Mouse (Mus musculus) heart, embryonic 10.5 days (tissue): ENCODE measurements at regions not wholly inside any gene's neighbourhood (a gene's known extent, or its start where the extent isn't known, plus 50 kb on each side); places are given as distances from the start of the nearest gene placed in this dataset.

Experiments used
- DNase-seq: peaks from one replicate; pipeline ENCODE4 v3.0.0-alpha.2; 2017; ENCODE audit warnings: low spot score
- H3K27ac ChIP-seq: fragments of 300-500 bp; sonication (generic); 2 replicates; pipeline ENCODE4 v1.5.1; 2016; ENCODE audit warnings: mild to moderate bottlenecking
- H3K27me3 ChIP-seq: fragments of 300-500 bp; sonication (generic); 2 replicates; pipeline ENCODE4 v1.6.1; 2016; ENCODE audit warnings: mild to moderate bottlenecking; ENCODE audit not compliant: poor library complexity, insufficient read depth, severe bottlenecking
- H3K36me3 ChIP-seq: fragments of 300-500 bp; sonication (generic); 2 replicates; pipeline ENCODE4 v1.6.1; 2016; ENCODE audit warnings: mild to moderate bottlenecking, moderate library complexity
- H3K4me1 ChIP-seq: fragments of 300-500 bp; sonication (generic); 2 replicates; pipeline ENCODE4 v1.6.1; 2016; ENCODE audit warnings: mild to moderate bottlenecking
- H3K4me3 ChIP-seq: fragments of 300-500 bp; sonication (generic); 2 replicates; pipeline ENCODE4 v1.5.1; 2016; ENCODE audit warnings: mild to moderate bottlenecking, moderate library complexity
- H3K9me3 ChIP-seq: fragments of 300-500 bp; sonication (generic); 2 replicates; pipeline ENCODE4 v1.6.1; 2016; ENCODE audit warnings: mild to moderate bottlenecking, moderate library complexity
- WGBS: fragments of 180-500 bp; shearing (Covaris S2); methylation state at CpG from one replicate; pipeline ENCODE4 v1.1.7; 2016; 5-methylcytosine and 5-hydroxymethylcytosine counted together

- H3K4me3 ChIP-seq: no peak overlapping the region
- H3K27ac ChIP-seq: peak overlapping the region; percentile 42; the same call in 1 of the 2 replicates
- peaks cover 51% of the 10 kb centered on the region for H3K4me1 ChIP-seq
- H3K27me3 ChIP-seq: 0 out of 2 replicates have a peak, but pooled peaks cover 5% of the 10 kb centered on the region
- H3K9me3 ChIP-seq: no peaks in the 10 kb centered on the region
- DNase-seq: no peak
- no peaks in the 10 kb centered on the region for H3K36me3 ChIP-seq
- WGBS: 64% methylated on average over 9 of the region's 9 CpGs
These were observed 129.0 kb downstream of the Hmg20a start for GRCm38 (mm10) chr9:56547291-56547977.

GRCm38 (mm10) chr9:56549774-56550173 is 131.4 kb downstream of the Hmg20a start:
- H3K4me1 ChIP-seq: peaks cover 67% of the 10 kb centered on the region

GRCm38 (mm10) chr9:56550178-56550577 is 131.8 kb downstream of the Hmg20a start:
- no peak overlapping the region for H3K27ac ChIP-seq
- DNase-seq: no peak
- H3K4me1 ChIP-seq: peaks cover 63% of the 10 kb centered on the region
- H3K9me3 ChIP-seq: no peaks in the 10 kb centered on the region
- no peak overlapping the region for H3K4me3 ChIP-seq
- WGBS: 35% methylated on average over 4 of the region's 4 CpGs
- H3K36me3 ChIP-seq: no peaks in the 10 kb centered on the region
- H3K27me3 ChIP-seq: 0 out of 2 replicates have a peak, but pooled peaks cover 5% of the 10 kb centered on the region

More at GRCm38 (mm10) chr9:56549774-56550173, 131.4 kb downstream of the Hmg20a start:
- H3K27me3 ChIP-seq: 0 out of 2 replicates have a peak, but pooled peaks cover 5% of the 10 kb centered on the region
- no peaks in the 10 kb centered on the region for H3K36me3 ChIP-seq
- no peak overlapping the region for H3K4me3 ChIP-seq
- WGBS: 47% methylated on average over 8 of the region's 8 CpGs
- no peaks in the 10 kb centered on the region for H3K9me3 ChIP-seq
- 0 out of 2 replicates have a peak overlapping the region, but pooled peaks have one; percentile 17 for H3K27ac ChIP-seq
- DNase-seq: no peak

GRCm38 (mm10) chr9:56551376-56552186 is 133.2 kb downstream of the Hmg20a start:
- peak overlapping the region; percentile 72; the same call in 1 of the 2 replicates for H3K27ac ChIP-seq
- WGBS: 50% methylated on average over 11 of the region's 11 CpGs
- DNase-seq: no peak

GRCm38 (mm10) chr9:56552187-56552686 is 133.8 kb downstream of the Hmg20a start:
- H3K4me1 ChIP-seq: peaks cover 56% of the 10 kb centered on the region
- WGBS: 49% methylated on average over 6 of the region's 6 CpGs
- 0 out of 2 replicates have a peak, but pooled peaks cover 7% of the 10 kb centered on the region for H3K27me3 ChIP-seq
- DNase-seq: no peak
- H3K4me3 ChIP-seq: no peak overlapping the region
- H3K9me3 ChIP-seq: no peaks in the 10 kb centered on the region
- no peaks in the 10 kb centered on the region for H3K36me3 ChIP-seq
- peak overlapping the region; percentile 72 for H3K27ac ChIP-seq

More at GRCm38 (mm10) chr9:56551376-56552186, 133.2 kb downstream of the Hmg20a start:
- Histone ChIP-seq H3K36me3 (no peaks in the 10 kb centered on the region), H3K4me1 (peaks cover 53% of the 10 kb centered on the region), H3K9me3 (no peaks in the 10 kb centered on the region), H3K4me3 (no peak overlapping the region), H3K27me3 (0 out of 2 replicates have a peak, but pooled peaks cover 5% of the 10 kb centered on the region)

- H3K27ac ChIP-seq: peak overlapping the region; percentile 72; the same call in 1 of the 2 replicates
- DNase-seq: peak; percentile 91
- H3K27me3 ChIP-seq: peaks cover 12% of the 10 kb centered on the region
- WGBS: 5% methylated on average over 1 of the region's 1 CpGs
- no peaks in the 10 kb centered on the region for H3K9me3 ChIP-seq
- no peaks in the 10 kb centered on the region for H3K36me3 ChIP-seq
- H3K4me3 ChIP-seq: no peak overlapping the region
- peaks cover 54% of the 10 kb centered on the region for H3K4me1 ChIP-seq
These were observed 134.4 kb downstream of the Hmg20a start for GRCm38 (mm10) chr9:56552766-56553165.

- Histone ChIP-seq H3K27me3 (peaks cover 15% of the 10 kb centered on the region), H3K9me3 (no peaks in the 10 kb centered on the region), H3K36me3 (no peaks in the 10 kb centered on the region), H3K4me3 (no peak overlapping the region), H3K4me1 (peaks cover 54% of the 10 kb centered on the region), H3K27ac (peak overlapping the region; percentile 64)
- DNase-seq: no peak
- WGBS: 75% methylated on average over 13 of the region's 13 CpGs
These were observed 135.2 kb downstream of the Hmg20a start for GRCm38 (mm10) chr9:56553626-56554025.

- Histone ChIP-seq H3K4me3 (no peak overlapping the region), H3K27me3 (peaks cover 11% of the 10 kb centered on the region), H3K4me1 (peaks cover 58% of the 10 kb centered on the region), H3K36me3 (no peaks in the 10 kb centered on the region), H3K27ac (peak overlapping the region; percentile 64), H3K9me3 (no peaks in the 10 kb centered on the region)
- 52% methylated on average over 6 of the region's 6 CpGs for WGBS
- DNase-seq: no peak
These were observed 135.7 kb downstream of the Hmg20a start for GRCm38 (mm10) chr9:56554096-56554495.

GRCm38 (mm10) chr9:56559618-56560144 is 141.3 kb downstream of the Hmg20a start:
- no peak for DNase-seq
- no peaks in the 10 kb centered on the region for H3K36me3 ChIP-seq
- H3K27me3 ChIP-seq: peaks cover 10% of the 10 kb centered on the region
- H3K27ac ChIP-seq: peak overlapping the region; percentile 44
- H3K9me3 ChIP-seq: no peaks in the 10 kb centered on the region
- no peak overlapping the region for H3K4me3 ChIP-seq
- H3K4me1 ChIP-seq: peaks cover 43% of the 10 kb centered on the region
- WGBS: 30% methylated on average over 2 of the region's 2 CpGs

- Histone ChIP-seq H3K27ac (no peak overlapping the region), H3K9me3 (no peaks in the 10 kb centered on the region), H3K27me3 (peaks cover 7% of the 10 kb centered on the region), H3K4me3 (no peak overlapping the region), H3K4me1 (peaks cover 52% of the 10 kb centered on the region), H3K36me3 (no peaks in the 10 kb centered on the region)
- DNase-seq: no peak
- WGBS: 58% methylated on average over 7 of the region's 7 CpGs
These were observed 144.0 kb downstream of the Hmg20a start for GRCm38 (mm10) chr9:56562440-56562839.

- no peak for DNase-seq
- H3K4me1 ChIP-seq: peaks cover 47% of the 10 kb centered on the region
- no peaks in the 10 kb centered on the region for H3K9me3 ChIP-seq
- WGBS: 16% methylated on average over 11 of the region's 11 CpGs
- no peaks in the 10 kb centered on the region for H3K36me3 ChIP-seq
- H3K4me3 ChIP-seq: no peak overlapping the region
- no peaks in the 10 kb centered on the region; the same call in none of the 2 replicates for H3K27me3 ChIP-seq
- 0 out of 2 replicates have a peak overlapping the region, but pooled peaks have one; percentile 2 for H3K27ac ChIP-seq
These were observed 145.8 kb downstream of the Hmg20a start for GRCm38 (mm10) chr9:56564048-56564737.
